Mouse (Mus musculus) heart, postnatal 0 days (tissue): ENCODE measurements around the gene Olfr181.

Source experiments
- CTCF ChIP-seq: IDR thresholded peaks from 2 replicates; pipeline ENCODE4 v1.5.1; 2016; ENCODE audit warnings: antibody characterized with exemption, control low read depth, low read depth
- EP300 ChIP-seq: IDR thresholded peaks from 2 replicates; pipeline ENCODE4 v1.6.1; 2016; ENCODE audit warnings: antibody characterized with exemption, low read depth

- no peak for TF ChIP-seq CTCF
- no peak for TF ChIP-seq EP300
Observed at GRCm38 (mm10) chr16:58928655-58929054, at the start of gene Olfr181.
